Mouse (Mus musculus) ovary, adult 10 weeks (tissue): ENCODE results near the gene Ppp1r3a. TPM values are rescaled to one million over a fixed set of nuclear protein-coding genes. Genes with fewer than 3 reads are reported as not detected.

ENCODE experiments used
- polyA plus RNA-seq: library from polyadenylated mRNA; stranded (reverse); fragments of 350-450 nt; fragmentation: Illumina TruSeq; extraction: RNeasy Lipid Tissue Mini Kit (QIAGEN cat#74804); gene quantifications from one replicate; pipeline ENCODE4 v1.2.3, GENCODE M21; 2014

Ppp1r3a gene
- polyA plus RNA-seq, result 1.4 TPM

GRCm38 (mm10) chr6:14754901-14755591 lies at the start of gene Ppp1r3a:
Ppp1r3a (minus strand) TSS chr6:14755274.

Other genes with a start within 250 kb of the Ppp1r3a start
- gene Foxp2, start 146.1 kb upstream of the Ppp1r3a start, polyA plus RNA-seq, result 88.9 TPM